Mouse (Mus musculus) urinary bladder, postnatal 25 days (tissue): ENCODE results near the gene Il1r1.

ENCODE experiments used
- DNase-seq: peaks from one replicate; pipeline ENCODE4 v3.0.0; 2022; ENCODE audit warnings: low spot score

Il1r1 gene

GRCm38 (mm10) chr1:40233217-40233616, 8.3 kb downstream of the Il1r1 start:
- DNase-seq: no peak

- DNase-seq: no peak
These were observed 8.7 kb downstream of the Il1r1 start for GRCm38 (mm10) chr1:40233621-40234020.

- DNase-seq: no peak
These were observed 10.8 kb downstream of the Il1r1 start for GRCm38 (mm10) chr1:40235597-40236249.

- no peak for DNase-seq
These were observed 11.8 kb downstream of the Il1r1 start for GRCm38 (mm10) chr1:40236694-40237093.

GRCm38 (mm10) chr1:40237094-40237493, 12.2 kb downstream of the Il1r1 start:
- DNase-seq: no peak

GRCm38 (mm10) chr1:40240353-40241092, 15.6 kb downstream of the Il1r1 start:
- no peak for DNase-seq

- no peak for DNase-seq
These were observed 17.8 kb downstream of the Il1r1 start for GRCm38 (mm10) chr1:40242717-40243116.

GRCm38 (mm10) chr1:40243561-40243998, 18.7 kb downstream of the Il1r1 start:
- no peak for DNase-seq

GRCm38 (mm10) chr1:40250425-40250824, 25.5 kb downstream of the Il1r1 start:
- no peak for DNase-seq

GRCm38 (mm10) chr1:40252507-40252906, 27.6 kb downstream of the Il1r1 start:
- no peak for DNase-seq

- no peak for DNase-seq
These were observed 29.1 kb downstream of the Il1r1 start for GRCm38 (mm10) chr1:40253940-40254339.

- no peak for DNase-seq
These were observed 29.6 kb downstream of the Il1r1 start for GRCm38 (mm10) chr1:40254347-40255057.

GRCm38 (mm10) chr1:40262441-40263121, 37.7 kb downstream of the Il1r1 start:
- DNase-seq: no peak

GRCm38 (mm10) chr1:40263122-40263498, 38.2 kb downstream of the Il1r1 start:
- DNase-seq: no peak

- DNase-seq: no peak
These were observed 38.8 kb downstream of the Il1r1 start for GRCm38 (mm10) chr1:40263679-40264078.

GRCm38 (mm10) chr1:40265301-40265835, 40.5 kb downstream of the Il1r1 start:
- no peak for DNase-seq

GRCm38 (mm10) chr1:40266431-40267260, 41.8 kb downstream of the Il1r1 start:
- peak; percentile 87 for DNase-seq

GRCm38 (mm10) chr1:40267846-40268245, 43.0 kb downstream of the Il1r1 start:
- DNase-seq: no peak

GRCm38 (mm10) chr1:40268536-40268935, 43.7 kb downstream of the Il1r1 start:
- DNase-seq: no peak

GRCm38 (mm10) chr1:40270415-40270814, 45.5 kb downstream of the Il1r1 start:
- DNase-seq: no peak

GRCm38 (mm10) chr1:40271052-40271451, 46.2 kb downstream of the Il1r1 start:
- no peak for DNase-seq
